Mouse (Mus musculus) neural tube, embryonic 12.5 days (tissue): ENCODE results near the gene Olfr373. TPM values are rescaled to one million over a fixed set of nuclear protein-coding genes. Genes with fewer than 3 reads are reported as not detected.
"Not testable (repeated sequence)": the region's sequence is repeated elsewhere in the genome, so short reads cannot be mapped to it uniquely, and the experiment has no call there.

Source experiments
- ATAC-seq: fragments of 200-750 bp; cut with Nextera tagmentation; 2 replicates; pipeline ENCODE4 v1.8.0; 2017; ENCODE audit warnings: low read depth, mild to moderate bottlenecking, moderate TSS enrichment, moderate library complexity; ENCODE audit not compliant: low FRiP score
- H3K27ac ChIP-seq: fragments of 300-500 bp; sonication (generic); 2 replicates; pipeline ENCODE4 v1.5.1; 2016
- H3K27me3 ChIP-seq: fragments of 300-500 bp; sonication (generic); replicated peaks from 2 replicates; pipeline ENCODE4 v1.6.1; 2016; ENCODE audit warnings: mild to moderate bottlenecking
- H3K36me3 ChIP-seq: fragments of 300-500 bp; sonication (generic); 2 replicates; pipeline ENCODE4 v1.6.1; 2016; ENCODE audit warnings: mild to moderate bottlenecking
- H3K4me1 ChIP-seq: fragments of 300-500 bp; sonication (generic); 2 replicates; pipeline ENCODE4 v1.6.1; 2016
- H3K4me2 ChIP-seq: fragments of 300-500 bp; sonication (generic); replicated peaks from 2 replicates; pipeline ENCODE4 v1.6.1; 2016; ENCODE audit warnings: mild to moderate bottlenecking
- H3K4me3 ChIP-seq: fragments of 300-500 bp; sonication (generic); 2 replicates; pipeline ENCODE4 v1.5.1; 2016
- H3K9ac ChIP-seq: fragments of 300-500 bp; sonication (generic); 2 replicates; pipeline ENCODE4 v1.6.1; 2016; ENCODE audit warnings: mild to moderate bottlenecking
- H3K9me3 ChIP-seq: fragments of 300-500 bp; sonication (generic); 2 replicates; pipeline ENCODE4 v1.6.1; 2016; ENCODE audit warnings: mild to moderate bottlenecking
- WGBS: fragments of 180-500 bp; shearing (Covaris S2); methylation state at CpG from one replicate; pipeline ENCODE4 v1.1.7; 2016; 5-methylcytosine and 5-hydroxymethylcytosine counted together
- polyA plus RNA-seq: library from polyadenylated mRNA; unstranded; fragments of >200 nt; fragmentation: Nextera tagmentation; extraction: Ambion mirVana; gene quantifications from 2 replicates; pipeline ENCODE4 v1.2.1, GENCODE M21; 2016

The Olfr373 gene
- polyA plus RNA-seq: not detected in 2 replicates

- not testable (repeated sequence) for H3K9ac ChIP-seq, ATAC-seq, H3K27ac ChIP-seq, H3K27me3 ChIP-seq, H3K36me3 ChIP-seq, H3K4me3 ChIP-seq, H3K4me2 ChIP-seq, H3K4me1 ChIP-seq, H3K9me3 ChIP-seq
Observed at GRCm38 (mm10) chr8:72082877-72083276, at the start of gene Olfr373. TSS of gene Olfr373 (plus strand) at chr8:72083177.

- H3K4me1 ChIP-seq, H3K27ac ChIP-seq, H3K4me2 ChIP-seq, H3K4me3 ChIP-seq, H3K36me3 ChIP-seq, ATAC-seq, H3K9ac ChIP-seq, H3K27me3 ChIP-seq, H3K9me3 ChIP-seq: not testable (repeated sequence)
- WGBS: 85% methylated on average over 4 of the region's 4 CpGs
Observed at GRCm38 (mm10) chr8:72040918-72041317, 42.1 kb upstream of the Olfr373 start, which contains the start of gene Olfr372. TSS of gene Olfr372 (plus strand) at chr8:72041218.

GRCm38 (mm10) chr8:72042493-72042892, 40.5 kb upstream of the Olfr373 start:
- Histone ChIP-seq H3K27me3 (no peaks in the 10 kb centered on the region), H3K9me3 (no peaks in the 10 kb centered on the region), H3K27ac (no peak overlapping the region), H3K36me3 (no peaks in the 10 kb centered on the region), H3K4me2 (no peak overlapping the region), H3K4me3 (no peak overlapping the region), H3K9ac (no peak overlapping the region), H3K4me1 (no peaks in the 10 kb centered on the region)
- WGBS: 62% methylated on average over 1 of the region's 1 CpGs
- ATAC-seq: no peak

GRCm38 (mm10) chr8:72054633-72055032, 28.3 kb upstream of the Olfr373 start:
- H3K4me3 ChIP-seq, H3K27me3 ChIP-seq, H3K4me2 ChIP-seq, H3K27ac ChIP-seq, H3K36me3 ChIP-seq, H3K4me1 ChIP-seq, ATAC-seq, H3K9me3 ChIP-seq, H3K9ac ChIP-seq: not testable (repeated sequence)

GRCm38 (mm10) chr8:72057643-72058042, 25.3 kb upstream of the Olfr373 start:
- H3K4me3 ChIP-seq, H3K36me3 ChIP-seq, H3K27ac ChIP-seq, H3K4me2 ChIP-seq, H3K9ac ChIP-seq, H3K4me1 ChIP-seq, H3K27me3 ChIP-seq, H3K9me3 ChIP-seq, ATAC-seq: not testable (repeated sequence)
- 89% methylated on average over 3 of the region's 4 CpGs for WGBS

- not testable (repeated sequence) for H3K27me3 ChIP-seq, H3K4me2 ChIP-seq, H3K4me3 ChIP-seq, H3K27ac ChIP-seq, H3K36me3 ChIP-seq, H3K9ac ChIP-seq, H3K9me3 ChIP-seq, ATAC-seq, H3K4me1 ChIP-seq
- 83% methylated on average over 1 of the region's 1 CpGs for WGBS
Observed at GRCm38 (mm10) chr8:72066819-72067399, 16.1 kb upstream of the Olfr373 start.

GRCm38 (mm10) chr8:72084744-72085143, 1.8 kb downstream of the Olfr373 start:
- Histone ChIP-seq H3K9me3 (no peaks in the 10 kb centered on the region), H3K4me1 (no peaks in the 10 kb centered on the region), H3K9ac (no peak overlapping the region), H3K27me3 (no peaks in the 10 kb centered on the region), H3K27ac (no peak overlapping the region), H3K4me2 (no peak overlapping the region), H3K36me3 (no peaks in the 10 kb centered on the region), H3K4me3 (no peak overlapping the region)
- WGBS: 72% methylated on average over 5 of the region's 5 CpGs
- ATAC-seq: no peak

- not testable (repeated sequence) for H3K4me3 ChIP-seq, H3K9ac ChIP-seq, H3K27ac ChIP-seq, H3K4me1 ChIP-seq, H3K27me3 ChIP-seq, ATAC-seq, H3K36me3 ChIP-seq, H3K9me3 ChIP-seq, H3K4me2 ChIP-seq
- 88% methylated on average over 3 of the region's 3 CpGs for WGBS
Observed at GRCm38 (mm10) chr8:72087611-72088010, 4.6 kb downstream of the Olfr373 start.

- not testable (repeated sequence) for H3K36me3 ChIP-seq, H3K4me1 ChIP-seq
Observed at GRCm38 (mm10) chr8:72096721-72097120, 13.7 kb downstream of the Olfr373 start.

GRCm38 (mm10) chr8:72099377-72100103, 16.6 kb downstream of the Olfr373 start:
- not testable (repeated sequence) for H3K9ac ChIP-seq, H3K27ac ChIP-seq, H3K4me1 ChIP-seq, ATAC-seq, H3K27me3 ChIP-seq, H3K36me3 ChIP-seq, H3K4me3 ChIP-seq, H3K4me2 ChIP-seq
- H3K9me3 ChIP-seq: peaks cover 10% of the 10 kb centered on the region; the same call in 1 of the 2 replicates
- WGBS: 69% methylated on average over 6 of the region's 7 CpGs

More at GRCm38 (mm10) chr8:72096721-72097120, 13.7 kb downstream of the Olfr373 start:
- not testable (repeated sequence) for H3K4me2 ChIP-seq, H3K9ac ChIP-seq, ATAC-seq, H3K4me3 ChIP-seq, H3K9me3 ChIP-seq, H3K27ac ChIP-seq, H3K27me3 ChIP-seq

GRCm38 (mm10) chr8:72105165-72105564, 22.2 kb downstream of the Olfr373 start:
- 26% methylated on average over 4 of the region's 4 CpGs for WGBS

GRCm38 (mm10) chr8:72106740-72107139, 23.8 kb downstream of the Olfr373 start, which contains the start of gene Olfr374:
TSS of gene Olfr374 (plus strand) at chr8:72107040.
- H3K4me3 ChIP-seq: no peak within 1 kb of the TSS
- no peak within 1 kb of the TSS for H3K27ac ChIP-seq
- no peak within 1 kb of the TSS for H3K9ac ChIP-seq
- H3K27me3 ChIP-seq: 0 out of 2 replicates have a peak, but pooled peaks cover 3% of the 10 kb centered on the region
- 86% methylated on average over 3 of the region's 3 CpGs for WGBS
- H3K9me3 ChIP-seq: peaks cover 10% of the 10 kb centered on the region; the same call in 1 of the 2 replicates
- no peaks in the 10 kb centered on the region for H3K4me1 ChIP-seq
- H3K36me3 ChIP-seq: no peaks in the 10 kb centered on the region
- no peak for ATAC-seq
- H3K4me2 ChIP-seq: no peak within 1 kb of the TSS

More at GRCm38 (mm10) chr8:72105165-72105564, 22.2 kb downstream of the Olfr373 start:
- peaks cover 10% of the 10 kb centered on the region; the same call in 1 of the 2 replicates for H3K9me3 ChIP-seq
- no peak overlapping the region for H3K4me2 ChIP-seq
- no peaks in the 10 kb centered on the region for H3K4me1 ChIP-seq
- H3K9ac ChIP-seq: no peak overlapping the region
- no peak overlapping the region for H3K27ac ChIP-seq
- 0 out of 2 replicates have a peak, but pooled peaks cover 3% of the 10 kb centered on the region for H3K27me3 ChIP-seq
- no peak overlapping the region for H3K4me3 ChIP-seq
- no peaks in the 10 kb centered on the region for H3K36me3 ChIP-seq
- no peak for ATAC-seq
